Mouse (Mus musculus): ENCODE results near the gene I830077J02Rik.
"Not testable (repeated sequence)": the region's sequence is repeated elsewhere in the genome, so short reads cannot be mapped to it uniquely, and the experiment has no call there.

The I830077J02Rik gene

DNA sequence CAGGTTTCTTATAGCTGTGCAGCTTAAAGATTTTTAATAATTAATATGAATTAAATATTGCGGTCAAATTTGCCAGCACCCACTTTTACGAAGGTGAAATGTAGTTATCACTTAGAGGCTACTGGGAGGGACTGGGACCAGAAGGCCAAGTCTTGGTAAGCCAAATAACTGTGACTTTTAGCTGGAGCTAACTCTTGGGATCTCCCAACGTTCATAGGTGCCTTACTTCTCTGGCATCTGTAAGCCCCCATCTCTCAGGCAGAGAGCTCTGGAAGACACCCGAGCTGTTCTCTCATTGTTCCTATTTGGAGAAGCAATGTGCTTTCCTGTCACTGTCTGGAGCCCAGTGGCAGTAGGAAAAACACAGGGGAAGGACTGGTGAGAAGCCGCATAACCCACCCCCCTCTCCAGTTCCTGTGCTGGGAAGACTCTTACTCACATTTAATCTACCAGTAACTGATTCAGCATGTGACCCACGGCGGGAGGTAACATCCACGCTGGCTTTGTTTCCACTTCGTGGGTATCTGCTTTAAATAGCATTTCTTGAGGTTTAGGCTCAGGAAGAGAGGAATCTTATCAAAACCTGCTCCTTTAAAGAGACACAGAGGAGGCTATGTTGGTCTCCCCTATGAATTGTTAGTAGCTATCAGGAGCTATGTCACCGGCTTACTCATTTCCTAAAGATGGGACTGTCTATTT, 14.7 kb downstream of the I830077J02Rik start:
- no peak for DNase-seq

DNA sequence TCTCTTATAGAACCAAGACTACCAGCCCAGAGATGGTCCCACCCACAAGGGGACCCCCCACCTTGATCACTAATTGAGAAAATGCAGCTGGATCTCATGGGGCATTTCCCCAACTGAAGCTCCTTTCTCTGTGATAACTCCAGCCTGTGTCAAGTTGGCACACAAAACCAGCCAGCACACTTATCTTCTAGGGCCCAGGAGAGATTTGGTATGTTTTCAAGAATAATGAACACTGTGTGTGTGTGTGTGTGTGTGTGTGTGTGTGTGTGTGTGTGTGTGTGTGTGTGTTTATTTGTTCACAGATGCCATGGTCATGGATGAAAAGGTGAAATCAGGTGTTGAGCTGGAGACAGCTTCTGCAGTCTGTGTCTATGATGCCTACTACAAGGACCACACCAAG, 16.0 kb downstream of the I830077J02Rik start:
- DNase-seq: not testable (repeated sequence)

DNA sequence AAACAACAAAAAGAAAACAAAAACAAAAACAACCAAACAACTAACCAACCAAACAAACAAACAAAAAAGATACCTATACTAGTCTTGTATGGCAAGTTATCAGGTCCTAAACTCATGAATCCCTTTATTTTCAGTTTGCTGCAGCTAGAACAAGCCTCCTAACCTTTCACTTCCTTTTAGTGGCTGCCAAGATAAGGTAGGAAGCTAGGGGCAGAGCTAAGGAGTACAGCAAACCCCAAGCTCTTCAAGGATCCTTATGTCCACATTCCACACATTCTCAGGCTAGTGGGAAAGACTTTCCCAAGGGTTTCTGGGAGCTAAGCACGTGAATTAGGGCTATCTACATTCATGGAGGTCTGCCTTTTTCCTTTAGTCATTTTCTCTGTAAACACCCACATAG, 17.2 kb downstream of the I830077J02Rik start:
- no peak for DNase-seq

DNA sequence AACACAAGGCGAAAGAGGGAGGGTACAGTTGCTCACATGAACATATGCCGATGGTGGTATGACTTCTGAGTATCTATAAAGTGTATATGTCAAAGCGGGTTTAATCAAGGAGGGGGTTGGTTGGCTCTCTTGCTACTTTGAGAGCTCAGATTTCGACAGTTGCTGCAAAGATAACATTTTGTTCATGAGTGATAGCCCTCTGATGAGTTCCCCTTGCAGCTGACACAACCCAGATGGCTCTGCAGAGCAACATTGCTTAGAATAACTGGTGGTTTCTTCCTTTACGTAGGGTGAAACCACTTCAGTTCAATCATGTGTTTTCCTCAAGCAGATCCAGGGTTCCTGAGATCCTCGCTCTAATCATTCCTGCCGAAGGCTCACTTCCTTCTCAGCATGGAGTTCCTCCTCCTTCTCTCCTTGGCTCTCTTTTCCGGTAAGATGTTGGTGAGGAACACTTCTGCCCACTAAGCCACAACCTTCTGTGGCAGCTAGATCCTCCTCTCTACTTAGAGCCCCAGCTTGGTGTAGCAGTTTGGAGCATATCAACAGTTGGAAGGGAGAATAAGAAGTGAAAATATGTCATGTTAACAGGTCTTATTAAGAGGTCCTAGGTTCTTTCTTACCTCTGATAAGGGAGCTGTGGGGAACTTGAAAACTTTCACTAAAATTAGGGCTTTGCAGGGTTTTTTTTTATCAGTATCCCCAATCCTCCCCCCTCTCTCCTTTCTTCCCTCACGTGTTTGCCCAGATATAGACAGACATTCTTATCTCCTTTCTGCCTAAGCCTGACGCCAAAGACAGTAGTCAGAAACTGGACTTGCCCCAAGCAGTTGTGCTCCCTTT, 18.4 kb downstream of the I830077J02Rik start:
- DNase-seq: no peak

DNA sequence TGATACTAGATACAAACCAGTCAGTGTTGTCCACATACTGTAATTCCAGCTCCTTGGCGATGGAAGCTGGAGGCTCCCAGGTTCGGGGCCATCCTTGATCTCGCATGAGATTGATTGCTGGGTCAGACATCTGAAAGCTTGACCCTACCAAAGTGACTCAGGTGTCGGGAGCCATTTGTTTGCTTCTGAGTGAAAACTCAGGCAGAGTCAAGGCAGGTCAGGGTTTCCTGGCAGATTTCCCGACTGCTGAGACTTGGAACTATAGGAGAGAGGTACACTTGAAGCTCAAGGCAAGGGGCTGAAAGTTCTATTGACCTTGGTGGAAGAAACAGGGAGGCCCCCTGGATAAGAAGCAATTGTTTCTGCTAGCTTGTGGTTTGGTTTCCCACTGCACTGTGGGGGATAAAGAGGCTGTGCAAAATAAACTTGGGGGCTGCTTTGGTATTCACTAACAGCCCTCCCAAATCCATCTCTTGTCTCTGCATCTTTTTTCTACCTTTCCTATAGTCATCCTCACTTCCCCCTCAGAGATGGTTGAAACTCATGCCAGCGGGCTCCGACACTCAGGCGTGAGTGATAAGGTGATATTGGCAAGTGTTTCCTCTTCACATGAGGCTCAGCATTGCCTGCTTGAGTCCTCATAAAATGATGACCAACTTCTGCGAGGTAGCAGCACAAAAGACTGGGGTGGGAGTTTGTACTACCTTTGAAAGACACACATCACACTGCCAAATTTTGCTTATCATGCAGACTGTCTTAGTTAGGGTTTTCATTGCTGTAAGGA, 20.2 kb downstream of the I830077J02Rik start:
- DNase-seq: no peak

DNA sequence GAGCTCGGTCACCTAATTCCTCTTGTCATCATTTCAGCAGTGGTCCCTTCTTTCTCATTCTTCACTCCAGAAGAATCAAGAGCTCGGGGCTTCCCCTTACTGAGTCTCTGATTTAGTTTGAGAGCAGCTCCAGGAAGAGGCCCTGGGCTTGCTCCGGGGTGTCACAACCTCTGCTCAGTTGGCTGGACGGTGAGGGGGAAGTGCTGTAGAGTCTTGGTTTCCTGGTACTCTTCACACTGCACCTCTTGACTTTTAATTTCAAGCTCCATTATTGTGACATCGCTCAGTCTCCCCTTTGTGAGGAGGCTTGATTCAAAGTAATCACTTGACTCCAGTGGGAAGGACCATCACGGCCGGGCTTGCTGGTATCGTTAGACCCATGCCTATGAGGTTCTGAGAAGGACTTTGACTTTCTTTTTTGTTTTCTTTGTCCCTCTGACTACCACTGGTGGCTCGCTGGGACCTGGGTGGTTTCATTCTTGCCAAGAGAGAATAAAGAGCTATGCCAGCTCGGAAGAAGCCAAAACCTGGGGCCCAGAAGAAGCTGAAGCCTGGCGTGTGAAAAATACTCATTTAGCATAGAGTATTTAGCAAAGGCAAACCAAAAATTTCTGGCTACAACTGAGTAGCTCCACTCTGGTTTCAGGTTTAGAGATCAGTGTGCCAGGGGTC, 21.8 kb downstream of the I830077J02Rik start:
- DNase-seq: no peak

DNA sequence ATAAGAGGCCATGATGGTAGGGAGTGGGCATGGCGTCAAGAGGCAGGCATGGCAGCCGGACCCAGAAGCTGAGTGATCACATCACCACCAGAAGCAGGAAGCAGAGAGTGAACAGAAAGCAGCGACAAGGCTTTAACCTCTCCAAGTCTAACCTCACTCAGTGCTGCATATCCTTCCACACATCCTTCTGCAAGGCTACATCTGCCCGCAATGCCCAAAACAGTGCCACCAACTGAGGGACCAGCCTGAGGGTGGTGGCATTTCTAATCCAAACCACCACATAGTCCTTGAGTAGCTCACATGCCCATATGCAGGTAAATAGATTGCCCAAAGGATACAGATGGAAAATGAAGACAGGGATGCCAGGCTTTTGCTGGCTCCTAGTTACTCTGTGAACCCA, 23.5 kb downstream of the I830077J02Rik start:
- no peak for DNase-seq

DNA sequence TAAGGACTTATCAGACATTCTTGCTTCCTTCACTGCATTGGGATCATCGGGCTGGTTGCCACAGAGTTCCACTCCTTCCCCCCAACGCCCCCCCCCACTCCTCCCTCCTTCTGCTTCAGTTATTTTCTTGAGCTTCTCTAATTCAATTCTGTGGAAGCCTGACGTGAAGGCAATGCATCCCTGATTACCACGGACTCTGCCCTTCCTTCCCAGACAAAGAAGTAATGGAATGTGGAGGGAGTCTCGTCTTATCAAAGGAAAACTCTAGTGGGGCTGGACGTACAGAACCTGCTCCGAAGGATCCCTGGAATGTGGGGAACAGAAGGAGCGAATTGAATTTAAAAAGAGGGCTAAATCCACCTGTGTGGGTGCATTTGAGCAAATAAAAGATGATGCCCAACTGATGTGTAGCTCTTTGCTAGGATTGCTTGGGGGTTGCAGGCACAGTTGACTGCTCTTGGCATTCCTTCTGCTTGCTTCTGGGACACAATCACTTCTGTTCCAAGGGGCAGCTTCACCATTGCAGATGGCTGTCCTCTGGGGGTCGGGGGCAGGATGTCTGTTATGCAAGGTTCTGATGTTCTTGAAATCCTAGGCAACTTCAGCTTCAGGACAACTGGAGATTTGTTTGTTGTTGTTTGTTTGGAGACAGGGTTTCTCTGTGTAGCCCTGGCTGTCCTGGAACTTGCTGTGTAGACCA, 24.4 kb downstream of the I830077J02Rik start:
- no peak for DNase-seq

DNA sequence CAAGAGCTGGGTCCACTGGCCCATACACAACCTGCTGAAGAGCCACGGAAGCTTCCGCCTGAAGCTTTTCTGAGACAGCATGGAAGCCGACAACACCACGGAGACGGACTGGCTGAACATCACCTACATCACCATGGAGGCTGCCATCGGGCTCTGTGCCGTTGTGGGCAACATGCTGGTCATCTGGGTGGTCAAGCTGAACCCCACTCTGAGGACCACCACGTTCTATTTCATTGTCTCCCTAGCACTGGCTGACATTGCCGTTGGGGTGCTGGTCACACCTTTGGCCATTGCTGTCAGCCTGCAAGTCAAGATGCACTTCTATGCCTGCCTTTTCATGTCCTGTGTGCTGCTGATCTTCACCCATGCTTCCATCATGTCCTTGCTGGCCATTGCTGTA, 27.7 kb downstream of the I830077J02Rik start:
- no peak for DNase-seq

DNA sequence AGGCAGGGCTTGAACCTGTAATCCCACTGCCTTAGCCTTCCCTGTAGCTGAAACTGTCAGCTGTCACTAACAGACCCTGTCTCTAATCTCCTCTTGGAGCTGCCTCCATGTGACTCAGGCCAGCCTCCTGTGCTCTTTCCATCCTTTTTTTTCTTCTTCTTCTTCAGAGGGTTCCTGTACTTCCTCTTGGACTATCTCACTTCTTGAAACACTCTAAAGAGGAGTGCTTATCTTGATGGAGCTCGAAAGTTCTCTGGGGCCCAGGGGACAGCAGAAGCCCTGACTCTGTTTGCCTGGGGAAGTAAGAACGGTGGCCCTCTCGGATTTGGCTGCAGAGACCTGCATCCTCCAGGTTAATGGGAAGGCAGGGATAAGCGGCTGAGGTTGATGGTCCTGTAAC, 28.3 kb downstream of the I830077J02Rik start:
- no peak for DNase-seq

DNA sequence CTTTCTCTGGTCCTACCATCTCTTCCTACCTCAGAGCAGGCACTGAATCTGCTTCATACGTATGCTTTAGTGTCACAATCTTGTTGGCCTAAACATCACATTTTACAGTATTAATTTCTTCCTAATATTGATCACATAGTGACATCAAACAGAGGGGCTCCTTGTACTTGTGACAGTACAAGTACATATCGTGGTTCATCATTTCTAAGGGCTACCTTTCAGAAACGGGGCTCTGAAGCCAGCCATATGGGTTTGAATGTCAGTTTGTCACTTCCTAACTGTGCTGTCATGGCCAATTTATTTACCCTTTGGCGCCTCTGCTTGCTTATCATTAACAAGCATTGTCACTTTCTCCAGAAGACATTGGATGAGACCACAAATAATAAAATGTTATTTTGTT, 31.0 kb downstream of the I830077J02Rik start:
- DNase-seq: no peak

DNA sequence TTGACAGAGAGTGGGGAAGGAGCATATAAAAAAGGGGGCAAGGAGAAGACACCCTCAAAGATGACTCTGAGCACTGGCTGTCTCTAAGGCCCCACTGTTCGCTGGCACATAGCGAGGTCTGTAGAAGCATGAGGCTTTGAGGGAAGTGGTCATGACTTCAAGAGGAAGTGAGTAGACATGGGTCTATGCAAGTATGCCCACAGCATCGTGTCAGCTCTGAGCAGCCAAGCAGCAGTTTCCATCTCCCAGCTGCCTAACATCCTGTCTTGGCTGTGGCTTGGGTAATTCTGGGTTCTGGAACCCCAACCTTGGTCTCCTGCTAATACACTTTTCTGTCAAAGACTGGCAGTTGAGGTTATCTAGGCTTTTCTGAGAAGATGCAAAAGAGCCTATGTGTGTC, 31.7 kb downstream of the I830077J02Rik start:
- DNase-seq: no peak

DNA sequence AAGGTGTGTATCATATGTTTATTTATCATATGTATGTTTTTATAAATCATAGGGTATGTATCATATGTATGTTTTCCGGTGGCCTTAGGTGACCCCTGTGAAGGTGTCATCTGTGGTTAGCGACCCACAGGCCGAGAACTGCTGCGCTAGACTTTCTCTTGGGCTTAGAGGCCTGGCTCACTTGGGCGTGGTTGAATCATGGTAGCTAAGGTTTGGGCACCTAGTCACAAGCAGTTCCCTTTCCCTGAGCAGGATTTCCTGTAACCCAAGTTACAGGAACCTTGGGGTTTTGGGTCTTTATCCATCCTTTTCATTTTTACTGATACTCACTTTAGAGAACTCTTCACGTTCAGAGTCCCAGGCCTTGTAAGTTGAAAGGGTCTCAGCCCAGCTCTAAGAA, 32.2 kb downstream of the I830077J02Rik start:
- no peak for DNase-seq

DNA sequence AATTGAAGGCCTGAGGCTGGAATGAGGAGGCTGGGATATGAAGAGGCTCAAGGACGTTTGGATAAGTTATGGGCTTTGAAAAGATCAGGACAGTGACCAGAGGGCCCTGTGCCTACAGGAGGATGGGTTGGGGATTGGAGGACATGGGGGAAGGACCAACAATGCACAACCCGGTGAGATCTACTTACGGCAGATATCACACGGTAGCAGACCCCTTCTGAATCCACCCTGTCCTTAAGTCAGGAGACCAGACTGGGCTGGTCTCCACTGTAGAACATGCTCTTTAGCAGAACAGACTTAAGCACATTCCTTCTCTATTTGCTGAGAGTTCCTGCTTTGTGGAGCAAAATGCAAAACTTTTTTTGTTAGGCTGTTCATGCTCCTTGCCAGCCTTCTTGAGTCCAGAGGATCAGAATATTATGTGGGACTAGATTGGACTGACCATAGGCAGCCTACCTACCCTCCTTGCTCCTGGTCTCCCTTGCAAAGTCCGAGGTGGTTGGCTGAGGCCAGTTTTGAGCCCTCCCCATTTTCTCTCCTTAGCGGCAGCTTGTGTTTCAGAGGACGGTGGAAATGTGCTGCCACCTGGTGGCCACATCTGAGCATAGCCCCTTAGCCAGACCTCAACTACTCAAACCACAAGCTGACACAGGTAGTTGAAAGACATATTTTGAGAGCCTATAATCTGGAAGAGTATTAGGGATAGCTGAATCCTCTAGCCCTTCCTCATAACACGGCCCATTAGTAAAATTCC, 32.9 kb downstream of the I830077J02Rik start:
- DNase-seq: peak; percentile 72

DNA sequence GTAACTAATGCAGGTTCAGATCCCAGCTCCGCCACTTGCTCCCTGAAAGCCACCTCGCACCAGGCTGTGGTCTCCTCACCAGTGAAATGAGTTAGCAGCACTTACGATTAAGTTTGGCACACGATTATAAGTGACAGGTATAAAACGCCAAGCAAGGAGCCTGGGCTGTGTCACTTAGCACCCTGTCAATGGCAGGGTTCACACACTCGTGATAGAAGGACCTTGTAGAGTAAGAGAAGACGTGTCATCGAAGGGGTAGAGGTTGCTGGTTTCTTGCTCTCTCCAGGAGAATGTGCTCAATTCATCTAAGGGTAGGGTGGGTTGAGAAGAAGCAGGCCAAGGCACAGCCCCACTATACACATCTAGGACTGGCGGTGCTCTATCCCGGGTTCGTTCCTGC, 33.6 kb downstream of the I830077J02Rik start:
- DNase-seq: no peak

DNA sequence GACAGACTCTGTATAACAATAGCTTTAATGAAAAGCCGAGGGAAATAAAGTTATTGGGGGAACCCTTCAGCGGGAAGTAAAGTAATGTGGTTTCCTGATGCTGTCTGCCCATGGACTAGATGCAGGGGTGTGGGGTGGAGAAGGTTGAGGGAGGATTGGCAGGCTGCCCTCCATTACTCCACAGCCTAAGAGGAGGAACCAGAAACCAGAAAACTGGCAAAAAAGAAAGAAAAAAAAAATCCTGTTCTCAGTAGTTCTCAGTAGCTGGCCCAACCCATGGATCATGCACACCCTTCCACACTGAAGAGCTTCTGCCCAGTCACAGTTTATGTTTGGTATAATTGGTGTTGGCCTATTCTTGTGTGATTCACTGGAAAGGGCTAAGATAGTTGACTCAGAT, 34.1 kb downstream of the I830077J02Rik start:
- no peak for DNase-seq

DNA sequence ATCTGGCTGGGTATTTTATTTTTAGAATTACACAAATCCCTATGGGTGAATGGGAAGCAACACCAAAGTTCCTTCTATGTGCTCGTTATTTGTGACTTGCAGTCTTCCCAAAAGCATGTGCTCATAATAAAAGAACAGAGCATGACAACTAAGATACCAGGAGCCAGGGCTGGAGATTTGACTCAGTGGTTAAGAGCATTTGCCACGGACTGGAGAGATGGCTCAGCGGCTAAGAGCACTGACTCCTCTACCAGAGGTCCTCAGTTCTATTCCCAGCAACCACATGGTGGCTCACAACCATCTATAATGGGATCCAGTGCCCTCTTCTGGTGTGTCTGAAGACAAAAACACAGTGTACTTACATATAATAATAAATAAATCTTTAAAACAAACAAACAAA, 35.7 kb downstream of the I830077J02Rik start:
- DNase-seq: no peak

DNA sequence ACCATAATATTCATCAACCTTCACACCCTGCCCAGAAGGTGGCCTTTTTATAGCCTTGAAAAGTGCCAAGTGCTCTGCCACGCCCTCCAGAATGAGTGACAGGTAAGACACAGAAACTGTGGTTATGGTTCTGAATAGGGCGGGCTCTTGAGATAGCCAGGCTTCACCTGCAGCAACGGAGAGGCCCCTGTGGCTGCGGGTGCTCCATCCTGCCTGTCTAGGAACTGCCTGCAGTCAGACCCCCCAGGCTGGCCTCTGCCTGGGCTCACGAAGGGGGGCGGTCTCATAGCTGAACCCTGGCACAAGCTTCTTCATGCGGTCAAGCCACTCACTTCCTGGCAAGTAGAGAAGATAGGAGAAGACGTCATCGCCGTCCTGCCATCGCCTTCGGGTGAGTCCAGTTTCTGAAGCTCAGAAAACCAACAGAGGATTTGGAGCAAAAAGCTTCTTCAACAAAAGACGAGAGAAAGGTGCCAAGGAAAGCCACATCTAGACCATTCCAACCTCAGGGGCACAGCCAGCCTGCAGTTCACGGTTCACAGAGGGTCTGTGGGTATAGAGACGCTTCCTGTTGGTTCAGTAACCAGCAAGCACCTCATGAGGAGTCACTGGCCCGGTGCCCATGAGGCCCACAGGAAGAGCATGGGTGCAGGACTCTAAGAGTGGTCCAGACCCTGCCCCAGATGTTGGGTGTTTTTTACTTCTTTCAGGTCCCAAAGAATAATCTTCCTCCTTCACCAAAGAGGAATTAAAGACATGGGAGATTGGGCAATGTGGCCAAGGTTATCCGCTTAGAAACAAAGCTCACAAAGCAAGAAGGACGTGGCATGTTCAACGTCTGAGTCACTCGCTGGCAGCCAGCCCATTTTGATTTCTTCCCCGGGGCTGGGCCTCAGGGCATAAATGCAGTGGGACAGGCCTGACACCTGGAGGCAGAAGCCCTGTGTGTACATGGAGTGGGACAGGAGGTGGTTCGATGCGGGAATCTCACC, 37.6 kb downstream of the I830077J02Rik start:
- peak; percentile 26 for DNase-seq

DNA sequence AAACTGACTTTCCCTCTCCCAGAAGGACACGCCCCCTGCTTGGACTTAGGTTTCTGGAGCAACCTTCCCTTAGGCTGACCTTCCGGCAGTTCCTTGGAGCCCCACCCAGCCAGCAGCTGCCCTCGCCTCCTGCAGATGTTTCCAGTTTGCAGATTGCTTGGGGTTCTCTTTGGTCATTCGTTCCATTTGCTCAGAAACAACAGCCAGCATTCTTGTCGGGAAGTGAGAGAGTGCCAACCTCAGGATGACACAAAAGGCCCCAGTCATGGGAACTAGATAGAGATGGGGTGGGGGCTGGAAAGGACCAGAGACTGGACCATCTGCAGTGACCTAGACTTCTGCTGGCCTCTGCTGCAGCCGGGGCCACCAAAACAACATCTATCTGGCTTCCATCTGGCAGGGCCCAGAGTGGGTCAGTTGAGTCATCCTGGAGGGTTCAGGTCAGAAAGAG, 38.5 kb downstream of the I830077J02Rik start:
- peak; percentile 29 for DNase-seq

Data from cerebellum, adult 9-11 months (tissue).